10 mouse cellular contexts compared by ENCODE assay signal in the genomic region with DNA sequence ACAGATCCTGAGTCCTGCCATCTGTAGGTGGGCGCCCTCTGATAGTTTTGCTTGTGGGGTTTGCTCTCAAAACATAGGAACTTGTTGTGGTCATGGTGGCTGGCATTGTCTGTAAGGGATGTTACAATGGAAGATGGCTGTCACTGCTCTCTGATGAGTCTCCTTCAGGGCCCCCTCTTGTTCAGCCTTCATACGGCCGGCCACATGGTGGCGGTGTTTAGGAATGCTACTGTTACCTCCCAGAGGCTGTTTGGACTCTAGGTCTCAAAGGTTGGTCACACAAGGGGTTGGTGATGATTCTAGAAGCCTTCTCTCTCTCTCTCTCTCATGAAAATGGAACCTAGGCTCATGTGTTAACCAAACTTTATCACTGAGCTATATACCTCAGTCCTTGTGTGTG.
DNase-seq lines count a peak whose midpoint lies in the region; ATAC-seq and TF ChIP-seq lines count a peak whose summit lies in the region.
"Had no signal": no experiment of that assay in that cellular context is flagged by ENCODE, and none has a peak within 500 bp of the region (broad histone marks: within the 10 kb centered on the region; RNA-seq: fewer than 3 reads in every experiment).

No protein-coding gene starts in this region.

- no peaks in the 10 kb centered on the region for H3K4me1 ChIP-seq in kidney, adult 2 months (ENCODE audit: control insufficient read depth, insufficient read depth, low read length)

- H3K36me3 ChIP-seq in kidney, adult 2 months (ENCODE audit: control insufficient read depth, insufficient read depth, low read length): no peaks in the 10 kb centered on the region
- H3K36me3 ChIP-seq: neural tube, embryonic 15.5 days had no signal

- H3K27ac ChIP-seq in kidney, adult 2 months (ENCODE audit: insufficient read depth, low read depth, low read length): no peak overlapping the region
- H3K27ac ChIP-seq: neural tube, embryonic 15.5 days had no signal

- 0 out of 2 replicates have a peak, but pooled peaks have one; percentile 6 for TF ChIP-seq CTCF in kidney, adult 2 months (conservative IDR thresholded peaks at IDR 0.05; ENCODE audit: insufficient read depth, insufficient read length, low read depth, low read length)

- peak; percentile 31 for DNase-seq in CD4-positive, CD25-positive, alpha-beta regulatory T cell, adult 2 months (ENCODE audit: low read depth, low spot score)
- no peak for DNase-seq in kidney, adult 2 months
- DNase-seq in kidney, adult 11 months: no peak
- DNase-seq in ES-CJ7 (ENCODE audit: low read depth, low spot score): peak; percentile 63
- DNase-seq in lung, postnatal 14 days: peak; percentile 23
- DNase-seq in right cerebral cortex, postnatal 25 days: no peak
- DNase-seq: adrenal gland, postnatal 25 days had no signal

- 94% methylated on average over 4 of the region's 4 CpGs for WGBS in kidney, adult 2 months

- TF ChIP-seq POLR2A in kidney, adult 2 months (IDR thresholded peaks at IDR 0.05; ENCODE audit: low read depth, low read length): no peak

- no peak overlapping the region for H3K4me3 ChIP-seq in kidney, adult 2 months (ENCODE audit: insufficient read depth, low read depth, low read length)
- H3K4me3 ChIP-seq: neural tube, embryonic 15.5 days had no signal

- ATAC-seq in CD4-positive, CD25-positive, alpha-beta regulatory T cell, adult 4 months: no peak
- no peak for ATAC-seq in granulocyte monocyte progenitor cell, adult 5-6 weeks (replicated peaks; ENCODE audit: poor library complexity, severe bottlenecking)

- no peaks in the 10 kb centered on the region for H3K27me3 ChIP-seq in kidney, adult 2 months (replicated peaks; ENCODE audit: control insufficient read depth, insufficient read depth, low read length)
- H3K27me3 ChIP-seq: neural tube, embryonic 15.5 days had no signal

Comparison
In these comparisons a context has a peak if more than half of its experiments do, and no peak if none do; other contexts are left out.
1. DNase-seq: peak in CD4-positive, CD25-positive, alpha-beta regulatory T cell, adult 2 months (single experiment), ES-CJ7 (single experiment) and lung, postnatal 14 days (single experiment); none in kidney, adult 2 months (single experiment), kidney, adult 11 months (single experiment) and right cerebral cortex, postnatal 25 days (single experiment).